Mouse (Mus musculus) spleen, adult 2 months (tissue): ENCODE measurements around the gene Gmcl1.

Source experiments
- CTCF ChIP-seq: fragments of 200-500 bp; IDR thresholded peaks from 2 replicates; pipeline ENCODE4 v1.5.1; 2011; ENCODE audit warnings: mild to moderate bottlenecking, inconsistent platforms; ENCODE audit not compliant: insufficient read depth, insufficient read length, insufficient replicate concordance; ENCODE audit errors: extremely low read depth
- POLR2A ChIP-seq: fragments of 200-500 bp; IDR thresholded peaks from 2 replicates; pipeline ENCODE4 v1.6.1; 2011; ENCODE audit warnings: low read depth, low read length, inconsistent platforms

DNA sequence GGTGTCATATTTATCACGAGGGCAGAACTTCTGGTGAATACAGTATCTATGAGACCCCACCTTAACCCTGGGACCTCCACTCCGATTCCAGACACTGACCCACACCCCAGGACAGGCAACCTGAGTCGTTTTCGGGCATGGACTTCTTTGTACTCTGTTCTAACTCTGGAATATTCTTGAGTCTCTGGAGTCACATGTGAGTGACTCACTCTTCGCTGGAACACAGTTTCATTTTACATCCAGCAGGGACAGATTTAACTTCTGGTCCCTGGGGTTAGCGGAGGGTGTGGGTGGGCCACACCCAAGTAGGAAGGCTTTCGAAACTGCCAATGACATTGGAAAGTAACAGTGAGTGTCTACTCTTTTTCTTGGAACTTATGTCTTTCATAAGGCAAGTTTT, 39.4 kb upstream of the Gmcl1 start:
- no peak for TF ChIP-seq POLR2A
- no peak for TF ChIP-seq CTCF
